Mouse (Mus musculus) small intestine, adult 2 months (tissue): ENCODE data around the gene Cmtm8. TPM values are rescaled to one million over a fixed set of nuclear protein-coding genes. Genes with fewer than 3 reads are reported as not detected.
A peak's percentile ranks its signal among the peaks of the same experiment; 100 is the strongest.

Experiments
- H3K27ac ChIP-seq: fragments of 200-500 bp; 2 replicates; pipeline ENCODE4 v1.5.1; 2012; ENCODE audit warnings: low read depth, low read length, control low read depth, inconsistent platforms; ENCODE audit not compliant: insufficient read depth
- H3K27me3 ChIP-seq: fragments of 200-500 bp; 2 replicates; pipeline ENCODE4 v1.6.1; 2012; ENCODE audit warnings: mild to moderate bottlenecking, moderate library complexity, low read length, inconsistent platforms; ENCODE audit not compliant: control insufficient read depth, insufficient read depth
- H3K36me3 ChIP-seq: fragments of 200-500 bp; 2 replicates; pipeline ENCODE4 v1.6.1; 2012; ENCODE audit warnings: mild to moderate bottlenecking, low read length, control low read depth, inconsistent platforms; ENCODE audit not compliant: control insufficient read depth, insufficient read depth
- H3K4me1 ChIP-seq: fragments of 200-500 bp; 2 replicates; pipeline ENCODE4 v1.6.1; 2012; ENCODE audit warnings: low read length, inconsistent platforms, mixed read lengths; ENCODE audit not compliant: control insufficient read depth, insufficient read depth, insufficient read length
- H3K4me3 ChIP-seq: fragments of 200-500 bp; 2 replicates; pipeline ENCODE4 v1.5.1; 2012; ENCODE audit warnings: low read depth, mild to moderate bottlenecking, control low read depth, inconsistent platforms, low read length, moderate library complexity
- CTCF ChIP-seq: fragments of 200-500 bp; IDR thresholded peaks from 2 replicates; pipeline ENCODE4 v1.5.1; 2012; ENCODE audit warnings: low read depth, mild to moderate bottlenecking, control low read depth, inconsistent platforms, low read length, moderate library complexity, mixed read lengths; ENCODE audit not compliant: insufficient replicate concordance, insufficient read length; ENCODE audit errors: extremely low read depth
- POLR2A ChIP-seq: fragments of 200-500 bp; IDR thresholded peaks from 2 replicates; pipeline ENCODE4 v1.6.1; 2012; ENCODE audit warnings: low read depth, mild to moderate bottlenecking, control low read depth, inconsistent platforms, low read length, moderate library complexity
- WGBS: fragments of 180-500 bp; shearing (Covaris S2); methylation state at CpG from one replicate; pipeline ENCODE4 v1.1.7; 2018; 5-methylcytosine and 5-hydroxymethylcytosine counted together
- polyA plus RNA-seq: library from polyadenylated mRNA; depleted of rRNA; stranded (reverse); fragments of >200 nt; gene quantifications from 2 replicates; pipeline ENCODE4 v1.2.3, GENCODE M21; 2012; rRNA removed

Cmtm8 gene
- polyA plus RNA-seq, 1 experiment, result 2.9 TPM

DNA sequence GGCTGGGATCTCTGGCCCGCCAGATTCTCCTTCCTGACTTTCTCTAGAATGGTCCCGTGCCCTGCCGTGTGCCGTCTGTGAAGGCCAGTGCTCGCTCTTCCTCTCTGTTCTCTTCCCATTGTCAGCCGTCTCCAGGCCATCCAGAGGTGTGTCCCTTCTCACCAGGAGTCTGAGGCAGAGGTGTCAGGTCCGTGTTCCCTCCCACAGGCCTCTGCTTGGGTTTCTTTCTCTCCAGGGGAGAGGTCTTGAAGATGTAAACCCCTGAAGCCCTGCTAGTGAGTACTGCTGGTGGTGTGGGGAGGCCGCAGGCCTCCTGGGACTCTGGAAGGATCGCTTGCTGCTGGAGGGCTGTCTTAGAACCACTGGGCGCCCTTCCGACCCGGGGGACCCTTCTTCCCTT lies 96.5 kb downstream of the Cmtm8 start:
- 91% methylated on average over 12 of the region's 12 CpGs for WGBS
- TF ChIP-seq POLR2A, result no peak
- no peak for TF ChIP-seq CTCF

DNA sequence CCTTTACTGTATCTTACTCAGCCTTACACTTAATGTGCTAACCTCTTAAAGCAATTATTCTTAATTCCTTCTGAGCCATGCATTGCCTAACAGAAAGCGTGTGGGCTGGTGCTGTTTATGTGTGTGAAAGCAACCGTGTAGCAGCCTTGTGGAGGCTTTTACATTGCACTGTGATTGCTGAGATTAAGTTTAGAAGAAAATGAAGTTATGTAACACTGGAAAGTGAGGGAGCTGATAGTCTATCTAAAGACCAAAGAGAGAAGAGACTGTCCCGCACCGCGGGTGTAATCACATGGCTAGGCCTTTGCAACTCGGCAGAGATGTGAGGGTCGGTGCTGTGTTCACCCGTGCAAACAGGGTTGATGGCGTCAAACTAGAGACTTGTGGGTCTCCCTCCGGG lies 96.9 kb downstream of the Cmtm8 start:
- H3K27ac ChIP-seq, result no peak overlapping the region
- H3K4me3 ChIP-seq, result no peak overlapping the region
- H3K4me1 ChIP-seq, result no peaks in the 10 kb centered on the region
- H3K36me3 ChIP-seq, result peaks cover 51% of the 10 kb centered on the region
- H3K27me3 ChIP-seq, result no peaks in the 10 kb centered on the region
- TF ChIP-seq POLR2A, result no peak
- no peak for TF ChIP-seq CTCF
- 87% methylated on average over 10 of the region's 10 CpGs for WGBS

More for the DNA sequence above, 96.5 kb downstream of the Cmtm8 start:
- no peaks in the 10 kb centered on the region for H3K27me3 ChIP-seq
- H3K4me1 ChIP-seq, result no peaks in the 10 kb centered on the region
- H3K36me3 ChIP-seq, result peaks cover 48% of the 10 kb centered on the region
- H3K27ac ChIP-seq, result no peak overlapping the region
- no peak overlapping the region for H3K4me3 ChIP-seq

DNA sequence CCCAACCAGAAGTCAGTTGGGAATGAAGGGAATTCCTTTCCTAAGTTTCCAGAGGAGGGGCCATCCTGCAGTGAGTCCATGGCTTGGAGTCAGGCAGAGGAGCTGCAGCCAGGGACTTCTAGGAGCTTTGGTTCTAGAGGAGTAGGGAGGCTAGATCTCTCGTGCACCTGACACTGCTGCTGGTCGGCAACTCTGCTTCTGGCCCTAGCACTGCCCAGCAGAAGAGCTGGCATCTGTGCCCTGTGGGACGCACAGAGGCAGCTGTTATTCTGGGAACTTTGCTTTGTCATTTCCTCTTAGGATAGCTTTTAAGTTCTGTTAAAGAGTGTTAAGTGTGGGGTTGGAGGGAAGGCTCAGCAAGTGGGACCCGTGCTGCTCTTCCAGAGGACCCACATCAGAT lies 98.3 kb downstream of the Cmtm8 start:
- H3K27me3 ChIP-seq, result no peaks in the 10 kb centered on the region
- TF ChIP-seq CTCF (no peak), POLR2A (no peak)
- no peak overlapping the region for H3K4me3 ChIP-seq
- H3K4me1 ChIP-seq, result no peaks in the 10 kb centered on the region
- peaks cover 51% of the 10 kb centered on the region for H3K36me3 ChIP-seq
- 82% methylated on average over 4 of the region's 4 CpGs for WGBS
- no peak overlapping the region for H3K27ac ChIP-seq

DNA sequence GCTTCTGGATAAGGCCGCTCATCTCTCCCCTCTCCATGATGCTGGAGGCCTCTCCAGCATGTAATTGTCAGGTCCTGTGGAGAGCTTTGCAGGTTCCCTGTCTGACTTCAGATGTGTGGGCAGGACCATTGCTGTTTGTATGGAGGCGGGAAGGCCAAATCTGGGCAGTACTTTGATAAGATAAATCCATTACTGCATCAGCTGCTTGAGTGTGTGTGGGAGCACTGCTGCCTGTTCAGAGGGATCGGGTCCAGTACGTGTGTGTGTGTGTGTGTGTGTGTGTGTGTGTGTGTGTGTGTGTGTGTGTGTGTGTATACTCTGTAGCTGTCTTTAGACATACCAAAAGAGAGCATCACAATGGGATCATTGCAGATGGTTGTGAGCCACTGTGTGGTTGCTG lies 98.8 kb downstream of the Cmtm8 start:
- no peaks in the 10 kb centered on the region for H3K4me1 ChIP-seq
- no peaks in the 10 kb centered on the region for H3K27me3 ChIP-seq
- H3K4me3 ChIP-seq, result no peak overlapping the region
- 61% methylated on average over 4 of the region's 4 CpGs for WGBS
- H3K27ac ChIP-seq, result no peak overlapping the region
- peaks cover 53% of the 10 kb centered on the region for H3K36me3 ChIP-seq
- no peak for TF ChIP-seq POLR2A
- no peak for TF ChIP-seq CTCF

GRCm38 (mm10) chr9:114742731-114743130 lies 101.2 kb downstream of the Cmtm8 start:
- TF ChIP-seq CTCF, result no peak
- no peak for TF ChIP-seq POLR2A
- Histone ChIP-seq H3K27me3 (no peaks in the 10 kb centered on the region), H3K36me3 (peaks cover 54% of the 10 kb centered on the region), H3K4me1 (no peaks in the 10 kb centered on the region), H3K4me3 (no peak overlapping the region), H3K27ac (peak overlapping the region; percentile 26; the same call in 1 of the 2 replicates)
- 48% methylated on average over 2 of the region's 2 CpGs for WGBS

DNA sequence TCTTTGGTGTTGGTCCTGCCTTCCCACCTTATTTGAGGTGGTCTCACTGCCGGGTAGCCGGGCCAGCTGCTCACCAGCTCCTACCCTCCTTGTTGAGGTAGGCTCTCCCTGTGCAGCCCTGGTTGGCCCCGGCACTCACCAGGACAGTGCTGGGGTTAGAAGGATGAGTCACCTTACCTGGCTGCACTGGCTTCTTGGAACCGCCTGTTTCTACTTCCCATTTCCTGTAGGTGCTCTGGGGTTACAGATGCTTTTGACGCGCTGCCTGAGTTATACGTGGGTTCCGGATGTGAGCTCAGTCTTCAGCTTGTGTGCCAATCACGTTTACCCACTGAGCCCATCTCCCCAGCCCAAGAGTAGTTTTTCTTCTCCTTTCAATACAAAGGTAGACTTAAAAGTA lies 103.6 kb downstream of the Cmtm8 start:
- Histone ChIP-seq H3K36me3 (peaks cover 39% of the 10 kb centered on the region), H3K27me3 (no peaks in the 10 kb centered on the region), H3K4me1 (peaks cover 2% of the 10 kb centered on the region; the same call in 1 of the 2 replicates), H3K4me3 (no peak overlapping the region), H3K27ac (no peak overlapping the region)
- TF ChIP-seq POLR2A (no peak), CTCF (no peak)
- 81% methylated on average over 9 of the region's 9 CpGs for WGBS

Other genes with a start within 250 kb of the Cmtm8 start
- 7.8 and 17.0 TPM in 2 replicates for gene Cnot10, start 204.0 kb downstream of the Cmtm8 start, polyA plus RNA-seq
- 9.9 and 18.7 TPM in 2 replicates for gene Dync1li1, start 155.4 kb downstream of the Cmtm8 start, polyA plus RNA-seq
- 26.6 and 46.1 TPM in 2 replicates for gene Cmtm6, start 113.0 kb downstream of the Cmtm8 start, polyA plus RNA-seq
- gene Cmtm7, start 62.3 kb downstream of the Cmtm8 start, polyA plus RNA-seq, result 70.4 and 97.3 TPM in 2 replicates
- 14.4 and 23.7 TPM in 2 replicates for gene Gpd1l, start 89.8 kb upstream of the Cmtm8 start, polyA plus RNA-seq
- gene Osbpl10, start 134.4 kb upstream of the Cmtm8 start, polyA plus RNA-seq, result 9.1 and 27.5 TPM in 2 replicates
- gene Rps27rt, start 138.6 kb upstream of the Cmtm8 start, polyA plus RNA-seq, result 14.2 and 17.9 TPM in 2 replicates